Mouse (Mus musculus) v-Abl transformed pro-B cells (cell line): ENCODE measurements around the gene Anxa2.

Source experiments
- in situ Hi-C, 2 experiments: fragments of 400-800 bp; cut with MboI; formaldehyde crosslinking; loops; one replicate each; pipeline ENCODE4 v1.15.1; 2025; ENCODE audit not compliant: unreplicated experiment in 2 of 2

Gene Anxa2

DNA sequence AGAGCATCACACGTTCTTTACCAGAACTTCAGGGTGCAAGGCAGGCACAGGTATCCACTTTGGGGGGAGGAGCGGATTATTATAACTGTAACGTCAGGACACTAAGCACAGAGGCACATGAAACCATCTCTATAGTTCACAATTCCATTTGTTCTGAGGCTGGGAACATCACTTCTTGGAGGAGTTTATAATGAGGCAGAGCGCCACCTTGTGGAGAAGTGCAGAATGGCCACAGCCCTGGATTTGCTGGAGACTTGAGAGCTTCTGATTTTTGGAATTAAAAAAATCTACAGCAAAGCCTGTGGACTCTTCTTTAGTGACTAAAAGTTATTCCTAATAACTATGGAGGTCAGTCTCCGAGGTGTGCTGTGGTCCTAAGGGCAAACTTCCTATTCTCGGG lies 49.1 kb downstream of the Anxa2 start:
- in situ Hi-C loops, result loop anchor here (10.0 to 25.0 kb wide), 3 partner anchors 572 to 885 kb away; no protein-coding TSS in a partner anchor

DNA sequence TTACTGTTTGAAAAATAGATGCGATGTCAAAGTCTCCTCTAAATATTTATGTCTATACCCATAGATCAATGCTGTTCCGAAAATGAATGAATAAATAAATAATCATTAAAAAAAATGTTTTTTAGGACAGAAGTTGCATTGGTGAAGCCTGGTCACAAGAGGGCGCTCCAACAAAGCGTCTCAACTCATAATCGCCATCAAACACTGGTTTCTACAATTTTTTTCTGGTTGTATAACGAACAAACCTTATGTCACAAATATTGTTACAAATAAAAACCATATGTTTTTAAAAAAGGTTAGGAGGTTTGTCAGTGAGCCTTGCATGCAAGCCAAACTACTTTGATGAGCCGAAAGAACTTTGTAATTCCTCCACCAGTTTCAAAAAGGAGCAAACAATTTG lies 52.2 kb downstream of the Anxa2 start:
- in situ Hi-C loops, result loop anchor here (5.0 to 25.0 kb wide), 4 partner anchors 482 to 882 kb away; partner anchors contain the start of gene Bnip2 (in 2 of the 2)

DNA sequence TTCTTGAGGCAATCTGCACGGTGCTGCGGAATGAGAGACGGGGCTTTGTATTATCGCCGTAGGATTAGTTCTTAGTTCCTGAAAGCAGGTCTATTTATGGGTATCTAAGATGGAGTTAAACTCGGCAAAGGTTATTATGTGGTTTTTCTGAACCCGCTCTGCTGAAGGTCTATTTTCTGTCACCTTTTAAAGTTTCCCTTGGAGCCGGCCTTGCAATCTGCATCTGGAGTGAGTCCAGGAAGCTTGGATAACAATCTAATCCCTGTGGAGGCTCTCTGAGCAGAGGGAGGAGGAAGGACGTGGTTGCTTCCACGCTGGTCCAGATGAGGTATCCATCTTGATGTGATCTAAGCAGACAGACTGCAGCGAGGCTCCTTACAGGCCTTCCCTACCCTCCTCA lies 53.8 kb downstream of the Anxa2 start:
- in situ Hi-C loops, result loop anchor here (5.0 to 25.0 kb wide), 4 partner anchors 480 to 880 kb away; partner anchors contain the start of gene Bnip2 (in 2 of the 2)

DNA sequence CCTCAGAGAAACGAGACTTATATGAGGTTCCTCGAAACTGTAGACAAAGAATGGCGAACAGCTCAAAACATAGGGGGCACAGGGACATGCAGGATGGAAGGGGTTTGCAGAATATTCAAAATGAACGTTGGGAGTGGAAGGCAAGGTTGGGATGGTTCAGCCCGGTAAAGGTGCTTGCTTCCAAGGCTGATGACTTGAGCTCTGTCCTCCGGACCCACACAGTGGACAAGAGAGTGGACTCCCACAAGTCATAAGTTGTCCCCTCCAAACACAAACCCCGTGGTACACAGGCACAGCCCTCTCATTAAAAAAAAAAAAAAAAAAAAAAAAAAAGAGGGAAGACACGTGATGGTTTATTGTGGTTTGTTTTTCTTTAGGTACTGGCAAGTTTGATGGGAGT lies 54.6 kb downstream of the Anxa2 start:
- in situ Hi-C loops, result loop anchor here (5.0 to 25.0 kb wide), 4 partner anchors 479 to 879 kb away; partner anchors contain the start of gene Bnip2 (in 2 of the 2)

- in situ Hi-C loops, result loop anchor here (25.0 kb wide), 2 partner anchors 575 to 875 kb away; no protein-coding TSS in a partner anchor
Observed at GRCm38 (mm10) chr9:69511881-69512590, 58.6 kb downstream of the Anxa2 start.

- in situ Hi-C loops, result loop anchor here (25.0 kb wide), 2 partner anchors 575 to 875 kb away; no protein-coding TSS in a partner anchor
Observed at GRCm38 (mm10) chr9:69512726-69513125, 59.3 kb downstream of the Anxa2 start.

GRCm38 (mm10) chr9:69514206-69514605 lies 60.8 kb downstream of the Anxa2 start:
- in situ Hi-C loops, result loop anchor here (25.0 kb wide), 2 partner anchors 573 to 873 kb away; no protein-coding TSS in a partner anchor

GRCm38 (mm10) chr9:69515416-69515815 lies 62.0 kb downstream of the Anxa2 start:
- in situ Hi-C loops, result loop anchor here (25.0 kb wide), 2 partner anchors 572 to 872 kb away; no protein-coding TSS in a partner anchor

GRCm38 (mm10) chr9:69517387-69518035 lies 64.1 kb downstream of the Anxa2 start:
- in situ Hi-C loops, result loop anchor here (25.0 kb wide), 2 partner anchors 570 to 870 kb away; no protein-coding TSS in a partner anchor
